Mouse (Mus musculus): ENCODE measurements at regions not wholly inside any gene's neighbourhood (a gene's known extent, or its start where the extent isn't known, plus 50 kb on each side); places are given as distances from the start of the nearest gene placed in this dataset.

DNA sequence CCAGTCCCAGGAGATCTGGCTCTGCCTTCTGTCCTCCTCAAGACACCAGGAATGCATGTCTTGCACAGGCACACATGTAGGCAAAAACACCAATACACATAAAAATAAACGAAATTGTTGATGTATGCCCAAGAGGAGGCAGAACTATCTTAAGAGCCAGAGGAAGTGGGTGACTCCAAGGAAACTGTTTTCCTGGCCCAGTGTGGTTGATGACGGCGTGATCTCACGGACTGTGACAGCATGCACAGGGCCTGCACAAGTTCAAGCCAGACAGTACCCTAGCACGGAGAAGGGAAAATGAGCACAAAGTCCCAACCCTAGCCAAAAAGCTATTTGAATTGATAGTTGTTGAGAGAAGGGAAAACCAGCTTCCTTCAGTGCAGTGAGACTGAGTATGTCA lies 138.1 kb downstream of the Psat1 start:
- TF ChIP-seq POLR2A (IDR thresholded peaks at IDR 0.05; ENCODE audit: insufficient read length, low read depth) = no peak
- TF ChIP-seq MAX (IDR thresholded peaks at IDR 0.05; ENCODE audit: low read depth) = no peak
- no peak for TF ChIP-seq POLR2AphosphoS2 (IDR thresholded peaks at IDR 0.05; ENCODE audit: insufficient read length, low read depth)
- TF ChIP-seq MYOG (IDR thresholded peaks at IDR 0.05; ENCODE audit: control insufficient read depth in 1 of 3, insufficient read depth in 1 of 3, insufficient read length in 2 of 3, low read depth in 2 of 3) = no peak
- no peak for TF ChIP-seq E2F4 (IDR thresholded peaks at IDR 0.05; ENCODE audit: insufficient read depth)
- TF ChIP-seq SRF (IDR thresholded peaks at IDR 0.05; ENCODE audit: control insufficient read depth, insufficient read length, low read depth) = no peak
- TF ChIP-seq CEBPB (IDR thresholded peaks at IDR 0.05; ENCODE audit: insufficient read depth, poor library complexity, severe bottlenecking) = no peak
- TF ChIP-seq USF1 (IDR thresholded peaks at IDR 0.05; ENCODE audit: low read depth) = no peak
